Mouse (Mus musculus) hindlimb bud, embryonic 11.5 days (tissue): ENCODE results near the gene Paics.

ENCODE experiments used
- DNase-seq: peaks from one replicate; pipeline ENCODE4 v3.0.0-alpha.2; 2012; ENCODE audit warnings: low read depth, low spot score; ENCODE audit errors: extremely low spot score

The Paics gene

DNA sequence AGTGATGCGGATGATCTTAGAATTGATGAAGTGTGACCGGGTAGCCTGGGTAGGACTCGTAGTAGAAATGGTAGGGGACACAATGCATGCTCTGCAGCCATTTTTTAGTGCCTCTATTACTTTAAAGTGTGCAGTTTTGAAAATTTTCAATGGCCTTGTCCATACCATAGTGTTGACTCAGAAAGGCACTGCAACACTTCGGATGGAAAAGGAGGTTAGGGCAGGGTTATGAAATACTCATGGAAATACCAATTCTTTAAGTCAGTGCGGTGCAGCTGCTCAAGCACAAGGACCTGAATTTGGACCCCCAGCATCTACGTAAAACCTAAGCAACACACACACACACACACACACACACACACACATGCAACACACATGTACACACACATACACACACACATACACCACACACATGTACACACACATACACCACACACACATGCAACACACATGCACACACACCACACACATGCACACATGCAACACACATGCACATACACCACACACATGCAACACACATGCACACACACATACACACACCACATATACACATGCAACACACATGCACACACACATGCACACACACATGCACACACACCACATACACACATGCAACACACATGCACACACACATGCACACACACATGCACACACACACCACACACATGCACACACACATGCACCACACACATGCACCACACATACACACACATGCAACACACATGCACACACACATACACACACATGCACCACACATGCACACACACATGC lies 53.1 kb downstream of the Paics start, which contains the start of gene Arl9:
TSS of gene Arl9 (plus strand) at position 5 of the 771 bp plus-strand sequence.
- no peak for DNase-seq

DNA sequence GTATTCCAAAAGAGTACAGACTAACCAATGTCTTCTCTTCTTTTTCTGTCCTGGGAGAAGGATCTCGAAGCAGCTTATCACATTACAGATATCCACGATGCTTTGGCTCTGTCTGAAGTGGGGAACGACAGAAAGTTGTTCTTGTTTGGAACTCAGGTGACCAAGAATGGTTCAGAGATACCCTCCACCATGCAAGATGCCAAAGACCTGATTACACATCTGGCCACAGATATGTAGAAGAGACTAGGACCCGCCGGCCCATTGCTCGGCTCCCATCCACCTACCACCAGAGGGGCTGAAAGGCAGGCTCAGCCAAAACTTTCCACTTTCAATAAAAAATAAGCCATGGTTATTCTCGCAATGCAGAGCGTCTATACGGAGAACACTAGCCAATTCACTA lies 59.2 kb downstream of the Paics start:
- DNase-seq, result no peak

DNA sequence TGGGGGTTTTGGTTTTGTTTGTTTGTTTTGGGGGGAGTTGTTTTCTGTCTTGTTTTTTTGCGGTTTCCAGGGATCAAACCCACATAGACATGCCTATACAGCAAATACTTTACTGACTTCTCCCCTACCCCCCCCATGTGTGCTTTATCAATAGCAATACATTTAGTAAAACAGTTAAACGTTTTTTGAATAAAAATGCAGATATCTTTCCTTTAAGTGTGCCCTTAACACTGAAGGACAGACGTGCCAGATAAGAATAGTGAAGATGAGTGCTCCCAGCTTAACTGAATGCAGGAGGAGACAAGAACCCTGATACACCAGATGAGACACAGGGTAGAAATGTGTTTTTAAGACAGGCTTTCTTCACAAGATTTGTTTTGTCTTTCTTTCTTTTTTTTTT lies 60.0 kb downstream of the Paics start:
- no peak for DNase-seq

DNA sequence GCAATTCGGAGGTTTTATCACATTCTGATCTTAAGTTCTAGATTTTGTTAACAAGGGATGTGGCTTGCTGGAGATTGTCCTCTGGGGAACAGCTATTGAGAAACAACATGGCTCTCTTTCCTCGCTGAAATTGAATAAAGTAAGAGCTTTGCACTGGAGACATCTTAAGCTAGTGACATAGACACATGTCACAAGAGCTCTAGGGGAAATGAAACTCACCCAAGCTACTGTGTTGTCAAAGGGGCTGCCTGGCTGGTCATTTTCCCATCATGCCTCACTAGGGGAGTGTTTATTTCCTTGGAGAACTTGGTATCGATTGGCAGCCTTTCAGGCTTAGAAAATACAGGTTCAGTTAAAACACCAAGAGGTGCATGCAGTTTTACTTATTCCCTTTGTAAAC lies 62.1 kb downstream of the Paics start:
- DNase-seq, result no peak

DNA sequence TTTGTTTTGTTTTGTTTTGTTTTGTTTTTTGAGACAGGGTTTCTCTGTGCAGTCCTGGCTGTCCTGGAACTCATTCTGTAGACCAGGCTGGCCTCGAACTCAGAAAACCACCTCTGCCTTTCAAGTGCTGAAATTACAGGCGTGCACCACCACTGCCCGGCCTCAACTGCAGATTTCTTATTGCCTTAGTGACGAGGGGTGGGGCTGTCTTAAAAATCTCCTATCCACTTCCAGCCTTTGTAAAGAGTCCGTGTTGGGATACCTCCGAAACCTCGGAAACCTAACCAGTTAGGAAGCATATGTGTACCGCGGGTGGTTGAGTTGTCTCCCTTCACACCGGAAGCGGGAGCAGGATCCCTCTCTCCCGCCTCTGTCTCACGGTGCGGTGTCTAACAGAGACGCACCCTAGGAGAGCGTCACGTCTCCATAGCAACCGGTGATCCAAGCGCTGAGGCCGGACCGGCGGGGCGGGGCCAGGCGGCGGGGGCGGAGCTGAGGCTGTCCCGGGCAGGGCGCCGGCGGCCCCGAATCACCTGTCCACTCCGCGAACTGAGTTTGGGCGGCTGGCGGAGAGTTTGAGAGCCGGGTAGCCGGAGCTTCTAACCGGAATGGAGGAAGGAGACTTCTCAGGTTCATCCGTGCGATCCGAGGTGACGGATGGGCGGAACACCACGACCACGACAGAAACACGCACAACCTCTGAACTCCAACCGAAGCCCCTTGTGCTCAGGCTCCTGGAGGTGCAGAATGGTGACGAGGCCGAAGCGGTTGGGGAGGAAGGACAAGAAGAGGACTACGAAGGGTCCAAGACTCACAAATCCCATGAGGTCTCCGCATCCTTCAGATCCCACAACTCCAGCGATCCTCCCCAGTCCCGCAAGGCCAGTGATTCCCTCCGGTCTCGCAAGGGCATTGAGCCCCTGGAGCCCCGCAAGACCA lies 64.7 kb downstream of the Paics start, which contains the start of gene Thegl:
TSS of gene Thegl (plus strand) at position 480 of the 939 bp plus-strand sequence.
- DNase-seq, result no peak
